Mouse (Mus musculus): ENCODE data around the gene Slco2a1.

- TF ChIP-seq CTCF (IDR thresholded peaks at IDR 0.05; ENCODE audit: control insufficient read depth, insufficient read depth, insufficient replicate concordance, low read depth, low read length) (no peak), POLR2A (IDR thresholded peaks at IDR 0.05; ENCODE audit: control insufficient read depth, low read depth, low read length) (no peak)
Observed at GRCm38 (mm10) chr9:103027150-103027889, 38.8 kb downstream of the Slco2a1 start.
